Mouse (Mus musculus): Measurements from ENCODE around the gene Ociad2. TPM values are rescaled to one million over a fixed set of nuclear protein-coding genes. Genes with fewer than 3 reads are reported as not detected.
"Not testable (repeated sequence)": the region's sequence is repeated elsewhere in the genome, so short reads cannot be mapped to it uniquely, and the experiment has no call there.

The Ociad2 gene
- total RNA-seq, 1 experiment from 2014 or later = not detected

- no peak for ATAC-seq (replicated peaks; ENCODE audit: insufficient number of reproducible peaks, low FRiP score, low TSS enrichment, poor library complexity, severe bottlenecking)
Observed at GRCm38 (mm10) chr5:73359134-73359751, 18.4 kb upstream of the Ociad2 start.

GRCm38 (mm10) chr5:73355393-73355792 lies 14.6 kb upstream of the Ociad2 start:
- no peak for ATAC-seq (replicated peaks; ENCODE audit: insufficient number of reproducible peaks, low FRiP score, low TSS enrichment, poor library complexity, severe bottlenecking)

DNA sequence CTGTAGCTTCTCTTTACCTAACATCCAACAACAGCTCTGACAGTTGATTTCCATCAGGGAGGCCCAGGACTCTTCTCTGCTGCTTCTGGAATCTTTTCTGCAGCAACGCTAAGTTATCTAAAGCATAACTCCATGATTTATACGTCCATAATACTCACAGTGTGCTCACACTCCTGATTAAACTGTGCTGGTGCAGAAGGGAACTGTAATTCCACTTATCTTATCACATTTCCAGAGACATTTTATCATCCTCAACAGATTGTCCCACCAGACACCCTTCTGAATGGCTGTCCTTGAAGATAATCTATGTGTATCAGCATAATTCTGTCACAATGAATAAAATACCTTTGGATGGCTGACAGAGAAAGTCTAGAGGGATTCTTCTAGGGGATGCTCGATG lies 13.2 kb upstream of the Ociad2 start:
- no peak for ATAC-seq (replicated peaks; ENCODE audit: insufficient number of reproducible peaks, low FRiP score, low TSS enrichment, poor library complexity, severe bottlenecking)

GRCm38 (mm10) chr5:73353519-73353918 lies 12.7 kb upstream of the Ociad2 start:
- no peak for ATAC-seq (replicated peaks; ENCODE audit: insufficient number of reproducible peaks, low FRiP score, low TSS enrichment, poor library complexity, severe bottlenecking)

DNA sequence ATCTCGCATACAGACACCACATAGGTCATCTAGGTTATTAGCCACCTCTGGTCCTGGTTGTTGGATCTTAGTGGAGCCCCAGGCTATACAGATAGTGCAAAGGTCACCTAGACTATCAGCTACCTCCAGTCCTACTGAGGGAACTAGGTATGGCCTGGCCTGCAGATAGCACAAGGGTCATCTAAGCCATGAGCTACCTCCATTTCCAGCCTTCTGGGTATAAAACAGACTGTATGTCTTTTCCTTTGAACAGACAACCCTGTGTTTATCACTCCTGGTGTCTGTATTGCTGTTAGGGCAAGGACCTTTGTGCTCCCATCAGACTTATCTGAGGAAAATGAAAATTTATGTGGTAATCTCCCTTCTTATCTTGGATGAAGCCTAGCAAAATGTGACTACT lies 11.0 kb upstream of the Ociad2 start:
- no peak for ATAC-seq (replicated peaks; ENCODE audit: insufficient number of reproducible peaks, low FRiP score, low TSS enrichment, poor library complexity, severe bottlenecking)

- no peak for ATAC-seq (replicated peaks; ENCODE audit: insufficient number of reproducible peaks, low FRiP score, low TSS enrichment, poor library complexity, severe bottlenecking)
Observed at GRCm38 (mm10) chr5:73349514-73349913, 8.7 kb upstream of the Ociad2 start.

- ATAC-seq (replicated peaks; ENCODE audit: insufficient number of reproducible peaks, low FRiP score, low TSS enrichment, poor library complexity, severe bottlenecking) = no peak
Observed at GRCm38 (mm10) chr5:73345254-73345653, 4.4 kb upstream of the Ociad2 start.

DNA sequence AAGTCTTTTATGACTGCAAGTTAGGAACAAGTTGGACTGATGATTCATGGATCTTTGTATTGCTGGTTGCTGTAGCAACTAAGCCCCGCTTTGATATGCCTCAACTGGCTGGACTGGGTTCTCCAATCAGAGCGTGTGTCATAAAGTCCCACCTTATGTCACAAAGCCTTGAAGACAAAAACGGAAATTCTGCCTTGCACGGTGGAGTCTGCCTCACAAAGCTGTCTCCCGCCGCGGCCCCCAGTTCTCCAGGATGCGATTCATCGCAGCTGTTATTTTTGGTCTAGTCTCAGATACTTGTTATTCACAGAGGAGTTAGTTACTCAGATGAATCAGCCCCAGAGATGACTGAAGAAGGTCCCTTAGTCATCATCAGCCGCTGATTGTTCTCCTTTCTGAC lies 3.5 kb upstream of the Ociad2 start:
- ATAC-seq (replicated peaks; ENCODE audit: insufficient number of reproducible peaks, low FRiP score, low TSS enrichment, poor library complexity, severe bottlenecking) = no peak

GRCm38 (mm10) chr5:73342701-73343355 lies 2.0 kb upstream of the Ociad2 start:
- no peak for ATAC-seq (replicated peaks; ENCODE audit: insufficient number of reproducible peaks, low FRiP score, low TSS enrichment, poor library complexity, severe bottlenecking)

DNA sequence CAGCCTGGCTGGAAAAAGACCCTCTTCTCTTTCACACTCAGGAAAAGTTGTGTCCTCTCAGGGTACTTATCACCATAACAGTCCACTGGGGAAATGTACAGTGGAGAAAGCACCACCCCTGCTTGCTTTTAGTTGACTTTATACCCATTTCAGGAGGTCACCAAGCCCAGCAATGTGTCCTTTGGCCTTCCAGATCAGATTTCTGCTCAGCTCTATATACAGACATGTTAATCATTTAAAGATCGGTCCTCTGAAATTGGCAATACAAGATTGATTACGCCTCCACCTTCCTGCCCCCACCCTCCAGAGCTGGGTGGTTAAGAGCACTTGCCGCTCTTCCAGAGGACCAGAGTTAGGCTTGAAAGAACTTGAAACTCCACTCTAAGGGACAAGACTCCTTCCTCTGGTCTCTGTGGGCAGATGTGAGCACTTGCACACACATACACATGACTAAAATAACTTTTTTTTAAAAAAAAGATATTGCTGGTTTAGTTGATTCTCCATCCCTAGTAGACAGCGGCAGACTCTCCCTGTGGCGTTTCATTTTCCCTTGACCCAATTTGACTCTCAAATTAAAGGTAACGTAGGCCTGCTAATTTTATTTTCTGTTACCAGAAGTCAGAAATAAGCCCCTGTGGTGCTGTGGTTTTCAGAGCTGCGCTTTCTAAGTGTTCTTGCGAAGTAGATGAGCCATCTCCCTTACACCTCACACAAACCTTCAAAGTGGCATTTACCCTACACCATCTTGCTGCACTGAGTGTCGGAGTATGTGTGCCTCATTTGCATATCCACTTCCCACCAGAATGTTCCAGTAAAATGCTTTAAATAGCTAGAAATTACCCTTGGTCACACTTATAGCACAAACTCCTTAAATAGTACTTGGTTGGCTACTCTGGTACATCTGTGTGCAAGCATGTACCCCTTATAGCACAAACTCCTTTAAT lies 777 bp downstream of the Ociad2 start:
- ATAC-seq (replicated peaks; ENCODE audit: insufficient number of reproducible peaks, low FRiP score, low TSS enrichment, poor library complexity, severe bottlenecking) = no peak

DNA sequence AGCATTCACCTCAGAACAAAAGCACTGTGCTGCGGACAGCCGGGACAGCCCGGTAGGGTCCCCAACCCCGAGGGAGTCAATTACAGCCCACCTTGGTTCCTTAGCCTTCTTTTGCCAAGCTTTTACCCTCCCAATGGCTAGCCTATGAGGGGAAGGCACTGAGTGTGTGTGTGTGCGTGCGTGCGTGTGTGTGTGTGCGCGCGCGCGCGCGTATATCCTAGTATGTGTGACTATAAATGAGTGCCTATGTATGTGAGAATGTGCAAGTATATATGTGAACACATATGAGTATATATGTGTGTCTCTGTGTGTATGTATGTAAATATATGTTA lies 2.0 kb downstream of the Ociad2 start:
- ATAC-seq (replicated peaks; ENCODE audit: insufficient number of reproducible peaks, low FRiP score, low TSS enrichment, poor library complexity, severe bottlenecking) = no peak

DNA sequence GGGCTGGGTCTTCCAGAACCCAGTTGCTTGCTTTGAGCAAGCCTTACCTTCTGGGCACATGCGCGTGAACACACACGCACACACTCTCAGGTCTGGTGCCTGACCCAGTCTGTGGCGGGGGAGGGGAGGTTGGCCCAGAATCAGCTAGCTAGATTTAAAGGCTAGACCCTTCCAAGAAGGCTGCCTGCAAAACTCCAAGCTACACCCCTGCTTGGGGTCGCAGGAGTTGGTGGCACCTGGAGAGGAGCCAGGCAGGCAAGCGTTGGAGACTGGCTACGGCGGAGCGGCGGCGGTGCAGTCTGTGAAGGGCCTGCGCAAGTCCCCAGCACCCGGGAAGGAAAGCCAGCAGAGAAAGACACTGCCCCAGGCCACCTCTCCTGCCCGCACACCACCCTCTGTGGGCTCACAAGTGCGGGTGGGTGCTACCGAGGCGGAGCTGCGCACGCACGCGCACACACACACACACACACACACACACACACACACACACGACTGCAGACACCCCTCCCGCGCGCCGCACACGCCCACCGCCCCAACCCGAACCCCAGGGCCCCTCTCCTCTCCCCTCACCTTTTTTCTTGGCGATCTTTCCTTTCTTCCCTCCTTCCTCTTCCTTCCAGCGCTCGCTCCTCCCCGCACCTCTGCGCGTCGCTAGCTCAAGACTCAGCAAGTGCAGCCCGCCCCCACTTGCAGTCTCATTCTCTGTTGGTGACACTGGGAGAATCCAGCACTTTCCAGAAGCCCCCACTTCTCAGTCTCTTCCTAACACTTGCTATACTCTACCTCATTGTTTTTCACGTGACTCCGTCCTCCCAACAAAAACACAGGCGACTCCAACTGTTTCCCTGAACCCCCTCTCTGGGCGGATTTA lies 2.6 kb downstream of the Ociad2 start:
- no peak for ATAC-seq (replicated peaks; ENCODE audit: insufficient number of reproducible peaks, low FRiP score, low TSS enrichment, poor library complexity, severe bottlenecking)

- no peak for ATAC-seq (replicated peaks; ENCODE audit: insufficient number of reproducible peaks, low FRiP score, low TSS enrichment, poor library complexity, severe bottlenecking)
Observed at GRCm38 (mm10) chr5:73336448-73336847, 4.4 kb downstream of the Ociad2 start.

DNA sequence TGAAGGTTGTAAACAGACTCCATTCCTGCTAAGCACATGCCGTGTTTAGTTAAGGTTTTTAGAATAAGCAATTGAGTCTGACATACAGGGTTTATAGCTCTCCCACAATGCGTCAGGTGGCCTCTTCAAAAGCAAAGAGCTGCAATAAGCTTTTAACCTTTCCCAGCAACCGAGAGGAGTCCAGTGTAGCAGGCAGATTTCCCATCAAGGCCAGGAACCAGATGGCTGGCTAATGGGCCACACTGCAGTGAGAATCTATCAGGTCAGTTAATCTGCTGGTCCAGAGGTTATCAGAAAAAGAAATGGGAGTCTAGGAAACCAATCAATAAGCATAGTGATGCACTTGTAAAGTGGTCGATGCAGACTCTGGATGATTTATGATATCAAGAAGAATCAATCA lies 9.8 kb downstream of the Ociad2 start:
- ATAC-seq (replicated peaks; ENCODE audit: insufficient number of reproducible peaks, low FRiP score, low TSS enrichment, poor library complexity, severe bottlenecking) = no peak

DNA sequence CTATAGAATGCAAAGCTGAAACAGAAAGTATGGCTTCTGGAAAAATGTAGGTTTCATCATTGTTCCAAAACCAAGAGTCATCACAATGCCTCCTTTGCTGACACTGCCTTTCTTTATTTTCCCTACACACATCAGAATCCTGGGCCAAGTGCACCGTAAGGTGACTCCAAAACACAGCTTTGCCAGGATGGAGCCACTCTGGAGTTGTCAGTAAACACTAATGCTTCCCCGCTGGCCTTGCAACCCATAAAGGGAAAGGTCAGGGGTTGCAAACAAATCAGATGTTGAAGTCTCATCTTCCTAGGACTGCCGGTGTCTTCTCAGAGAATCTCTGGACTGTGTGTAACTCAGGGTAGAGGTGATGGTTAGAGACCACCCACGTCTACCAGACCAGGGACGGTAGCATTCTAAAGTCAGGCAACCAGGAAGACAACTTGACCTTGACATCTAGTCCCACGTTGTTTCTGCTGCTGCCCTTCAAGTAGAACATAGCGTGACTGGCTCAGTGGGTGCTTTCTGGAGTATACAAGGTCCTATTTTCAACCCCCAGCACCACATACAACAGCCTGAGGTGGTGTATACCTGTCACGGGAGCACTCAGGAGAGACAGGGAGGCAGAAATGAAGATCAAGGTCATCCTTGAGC lies 16.2 kb downstream of the Ociad2 start:
- ATAC-seq (replicated peaks; ENCODE audit: insufficient number of reproducible peaks, low FRiP score, low TSS enrichment, poor library complexity, severe bottlenecking) = no peak

GRCm38 (mm10) chr5:73323602-73324001 lies 17.2 kb downstream of the Ociad2 start:
- ATAC-seq (replicated peaks; ENCODE audit: insufficient number of reproducible peaks, low FRiP score, low TSS enrichment, poor library complexity, severe bottlenecking) = no peak

DNA sequence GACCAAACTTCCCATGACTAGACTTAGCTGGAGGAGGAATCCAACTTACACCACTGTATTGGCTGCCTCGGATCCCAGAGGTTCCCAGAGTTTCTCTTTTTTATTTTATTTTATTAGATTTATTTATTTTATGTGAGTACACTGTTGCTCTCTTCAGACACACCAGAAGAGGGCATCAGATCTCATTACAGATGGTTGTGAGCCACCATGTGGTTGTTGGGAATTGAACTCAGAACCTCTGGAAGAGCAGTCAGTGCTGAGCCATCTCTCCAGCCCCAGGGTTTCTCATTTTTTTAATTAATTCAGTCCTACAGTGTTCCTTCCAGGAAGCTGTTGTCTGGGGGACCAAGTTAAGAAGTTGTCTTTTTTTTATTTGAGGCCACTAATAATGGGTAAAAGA lies 18.1 kb downstream of the Ociad2 start:
- not testable (repeated sequence) for ATAC-seq (replicated peaks; ENCODE audit: insufficient number of reproducible peaks, low FRiP score, low TSS enrichment, poor library complexity, severe bottlenecking)

DNA sequence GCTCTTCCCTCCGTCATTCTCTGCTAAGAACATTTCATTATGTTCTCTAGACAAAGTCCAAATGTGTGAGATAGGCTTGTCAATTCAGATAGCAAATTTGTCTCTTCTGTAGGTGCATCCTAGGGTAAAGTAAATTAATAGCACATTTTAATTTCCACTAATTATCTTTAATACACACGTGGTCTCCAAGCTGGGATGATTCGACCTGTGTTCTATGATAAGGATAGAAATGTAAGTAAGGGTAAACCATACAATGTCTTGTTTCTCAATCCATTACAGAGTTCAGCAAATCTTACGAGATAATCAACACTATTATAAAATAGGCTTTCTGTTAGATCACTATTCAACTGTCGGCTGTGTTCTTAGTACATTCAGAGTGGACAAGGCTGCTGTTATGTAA lies 21.5 kb downstream of the Ociad2 start:
- no peak for ATAC-seq (replicated peaks; ENCODE audit: insufficient number of reproducible peaks, low FRiP score, low TSS enrichment, poor library complexity, severe bottlenecking)

Measured in monocyte, adult 5-6 weeks (primary cell).